Mouse (Mus musculus) liver, embryonic 16.5 days (tissue): Measurements from ENCODE around the gene 1700109H08Rik. TPM values are rescaled to one million over a fixed set of nuclear protein-coding genes. Genes with fewer than 3 reads are reported as not detected.
"Not testable (repeated sequence)": the region's sequence is repeated elsewhere in the genome, so short reads cannot be mapped to it uniquely, and the experiment has no call there.

Experiments
- ATAC-seq: fragments of 200-750 bp; cut with Nextera tagmentation; 2 replicates; pipeline ENCODE4 v1.8.0; 2017; ENCODE audit warnings: low read depth, mild to moderate bottlenecking, moderate number of reproducible peaks, moderate library complexity
- H3K27ac ChIP-seq: fragments of 300-500 bp; sonication (generic); 2 replicates; pipeline ENCODE4 v1.5.1; 2014; ENCODE audit warnings: mild to moderate bottlenecking, low read length
- H3K27me3 ChIP-seq: fragments of 300-500 bp; sonication (generic); 2 replicates; pipeline ENCODE4 v1.6.1; 2014; ENCODE audit warnings: low read depth, low read length, mixed read lengths; ENCODE audit not compliant: control insufficient read depth, insufficient read depth
- H3K36me3 ChIP-seq: fragments of 300-500 bp; sonication (generic); 2 replicates; pipeline ENCODE4 v1.6.1; 2014; ENCODE audit warnings: mild to moderate bottlenecking; ENCODE audit not compliant: control insufficient read depth, insufficient read depth
- H3K4me1 ChIP-seq: fragments of 300-500 bp; sonication (generic); 2 replicates; pipeline ENCODE4 v1.6.1; 2014; ENCODE audit warnings: low read depth, low read length, mixed read lengths; ENCODE audit not compliant: control insufficient read depth
- H3K4me2 ChIP-seq: fragments of 300-500 bp; sonication (generic); 2 replicates; pipeline ENCODE4 v1.6.1; 2014; ENCODE audit warnings: low read depth, low read length, mixed read lengths
- H3K4me3 ChIP-seq: fragments of 300-500 bp; sonication (generic); 2 replicates; pipeline ENCODE4 v1.5.1; 2014; ENCODE audit warnings: low read depth, mild to moderate bottlenecking, low read length
- H3K9ac ChIP-seq: fragments of 300-500 bp; sonication (generic); 2 replicates; pipeline ENCODE4 v1.6.1; 2014; ENCODE audit warnings: low read depth, low read length
- H3K9me3 ChIP-seq: fragments of 300-500 bp; sonication (generic); replicated peaks from 2 replicates; pipeline ENCODE4 v1.6.1; 2016; ENCODE audit warnings: low read length; ENCODE audit not compliant: control insufficient read depth
- WGBS: fragments of 180-500 bp; shearing (Covaris S2); extraction: QIAGEN DNeasy Blood & Tissue Kit; methylation state at CpG from one replicate; pipeline ENCODE4 v1.1.7; 2014; ENCODE audit not compliant: insufficient replicate concordance; 5-methylcytosine and 5-hydroxymethylcytosine counted together
- polyA plus RNA-seq: library from polyadenylated mRNA; unstranded; fragments of >200 nt; fragmentation: Nextera tagmentation; extraction: Ambion mirVana; gene quantifications from 2 replicates; pipeline ENCODE4 v1.2.1, GENCODE M21; 2015

1700109H08Rik gene
- polyA plus RNA-seq, 1 experiment from 2014 or later, result 1.2 TPM

- Histone ChIP-seq H3K4me1 (peaks cover 12% of the 10 kb centered on the region), H3K4me2 (peak within 1 kb of the TSS; percentile 83), H3K4me3 (peak within 1 kb of the TSS; percentile 78), H3K9me3 (no peaks in the 10 kb centered on the region), H3K27ac (peak within 1 kb of the TSS; percentile 52), H3K9ac (peak within 1 kb of the TSS; percentile 77), H3K27me3 (no peaks in the 10 kb centered on the region), H3K36me3 (no peaks in the 10 kb centered on the region)
- ATAC-seq, result peak; percentile 97
- WGBS, result under 1% methylated on average over 50 of the region's 50 CpGs
Observed at GRCm38 (mm10) chr5:3595693-3596398, 24.5 kb downstream of the 1700109H08Rik start, which contains the start of gene Pex1. Gene Pex1 (plus strand): TSS chr5:3596066.

- ATAC-seq, result peak; percentile 69
- peak within 1 kb of the TSS; percentile 78 for H3K4me3 ChIP-seq
- H3K27me3 ChIP-seq, result no peaks in the 10 kb centered on the region
- WGBS, result under 1% methylated on average over 31 of the region's 31 CpGs
- H3K4me2 ChIP-seq, result peak within 1 kb of the TSS; percentile 83
- peak within 1 kb of the TSS; percentile 52 for H3K27ac ChIP-seq
- H3K9me3 ChIP-seq, result no peaks in the 10 kb centered on the region
- peak within 1 kb of the TSS; percentile 77 for H3K9ac ChIP-seq
- peaks cover 12% of the 10 kb centered on the region for H3K4me1 ChIP-seq
- no peaks in the 10 kb centered on the region for H3K36me3 ChIP-seq
Observed at GRCm38 (mm10) chr5:3596399-3596766, 25.0 kb downstream of the 1700109H08Rik start, which contains the start of gene Rbm48. Gene Rbm48 (minus strand): TSS chr5:3596585.

- peak overlapping the region; percentile 83 for H3K4me2 ChIP-seq
- no peak for ATAC-seq
- H3K4me3 ChIP-seq, result peak overlapping the region; percentile 78; the same call in 1 of the 2 replicates
- no peaks in the 10 kb centered on the region for H3K27me3 ChIP-seq
- H3K9me3 ChIP-seq, result no peaks in the 10 kb centered on the region
- H3K27ac ChIP-seq, result no peak overlapping the region
- no peaks in the 10 kb centered on the region for H3K36me3 ChIP-seq
- H3K4me1 ChIP-seq, result peaks cover 12% of the 10 kb centered on the region
- H3K9ac ChIP-seq, result no peak overlapping the region
Observed at GRCm38 (mm10) chr5:3597171-3597570, 25.8 kb downstream of the 1700109H08Rik start.

- 76% methylated on average over 5 of the region's 5 CpGs for WGBS
- H3K4me3 ChIP-seq, result no peak overlapping the region
- peaks cover 12% of the 10 kb centered on the region for H3K4me1 ChIP-seq
- H3K9me3 ChIP-seq, result no peaks in the 10 kb centered on the region
- no peak overlapping the region for H3K9ac ChIP-seq
- no peak overlapping the region for H3K27ac ChIP-seq
- H3K4me2 ChIP-seq, result no peak overlapping the region
- H3K27me3 ChIP-seq, result no peaks in the 10 kb centered on the region
- no peaks in the 10 kb centered on the region for H3K36me3 ChIP-seq
- ATAC-seq, result no peak
Observed at GRCm38 (mm10) chr5:3598766-3599165, 27.4 kb downstream of the 1700109H08Rik start.

GRCm38 (mm10) chr5:3600298-3600697 is 28.9 kb downstream of the 1700109H08Rik start:
- Histone ChIP-seq H3K9me3 (no peaks in the 10 kb centered on the region), H3K36me3 (peaks cover under 1% of the 10 kb centered on the region; the same call in 1 of the 2 replicates), H3K4me1 (peaks cover 7% of the 10 kb centered on the region), H3K4me3 (no peak overlapping the region), H3K4me2 (no peak overlapping the region), H3K27ac (no peak overlapping the region), H3K9ac (no peak overlapping the region), H3K27me3 (no peaks in the 10 kb centered on the region)
- WGBS, result 42% methylated on average over 1 of the region's 1 CpGs
- no peak for ATAC-seq

GRCm38 (mm10) chr5:3600790-3601189 is 29.4 kb downstream of the 1700109H08Rik start:
- Histone ChIP-seq H3K9me3 (no peaks in the 10 kb centered on the region), H3K27ac (no peak overlapping the region), H3K36me3 (peaks cover 3% of the 10 kb centered on the region; the same call in 1 of the 2 replicates), H3K4me2 (no peak overlapping the region), H3K27me3 (no peaks in the 10 kb centered on the region), H3K4me1 (peaks cover 5% of the 10 kb centered on the region), H3K4me3 (no peak overlapping the region), H3K9ac (no peak overlapping the region)
- 71% methylated on average over 3 of the region's 3 CpGs for WGBS
- no peak for ATAC-seq

- Histone ChIP-seq H3K4me1 (no peaks in the 10 kb centered on the region), H3K9me3 (no peaks in the 10 kb centered on the region), H3K27ac (no peak overlapping the region), H3K9ac (no peak overlapping the region), H3K4me3 (no peak overlapping the region), H3K27me3 (no peaks in the 10 kb centered on the region), H3K36me3 (peaks cover 6% of the 10 kb centered on the region), H3K4me2 (no peak overlapping the region)
- ATAC-seq, result no peak
- 83% methylated on average over 9 of the region's 9 CpGs for WGBS
Observed at GRCm38 (mm10) chr5:3607114-3607513, 35.7 kb downstream of the 1700109H08Rik start.

- Histone ChIP-seq H3K4me3 (no peak overlapping the region), H3K36me3 (peaks cover 6% of the 10 kb centered on the region), H3K27me3 (no peaks in the 10 kb centered on the region), H3K4me1 (no peaks in the 10 kb centered on the region), H3K27ac (no peak overlapping the region), H3K9me3 (no peaks in the 10 kb centered on the region), H3K4me2 (no peak overlapping the region), H3K9ac (no peak overlapping the region)
- WGBS, result 85% methylated on average over 7 of the region's 7 CpGs
- ATAC-seq, result no peak
Observed at GRCm38 (mm10) chr5:3609241-3609640, 37.9 kb downstream of the 1700109H08Rik start.

- WGBS, result 72% methylated on average over 2 of the region's 2 CpGs
- ATAC-seq, H3K4me1 ChIP-seq: not testable (repeated sequence)
Observed at GRCm38 (mm10) chr5:3611835-3612234, 40.5 kb downstream of the 1700109H08Rik start.

More at GRCm38 (mm10) chr5:3611835-3612234, 40.5 kb downstream of the 1700109H08Rik start:
- H3K36me3 ChIP-seq, H3K9me3 ChIP-seq, H3K9ac ChIP-seq, H3K27ac ChIP-seq, H3K4me2 ChIP-seq, H3K27me3 ChIP-seq, H3K4me3 ChIP-seq: not testable (repeated sequence)
